Mouse (Mus musculus): Measurements from ENCODE around the gene Dnm2. TPM values are rescaled to one million over a fixed set of nuclear protein-coding genes. Genes with fewer than 3 reads are reported as not detected.

The Dnm2 gene
- total RNA-seq (2021) = 10 to 100 TPM; 58.0 to 69.6 TPM
- long read RNA-seq, experiment 1, transcript Dnm2-212 (20 exons, 2,715 nt) = major isoform, 5 of 64 reads
- long read RNA-seq, experiment 1, partial matches to known transcripts = 5 of 64 reads
- long read RNA-seq, experiment 1, other reads (novel, unspliced or antisense) = 46 of 64 reads
- long read RNA-seq, experiment 2, transcript Dnm2-211 (21 exons, 3,510 nt) = major isoform, 7 of 79 reads
- long read RNA-seq, experiment 2, partial matches to known transcripts = 5 of 79 reads
- long read RNA-seq, experiment 2, other reads (novel, unspliced or antisense) = 58 of 79 reads

DNA sequence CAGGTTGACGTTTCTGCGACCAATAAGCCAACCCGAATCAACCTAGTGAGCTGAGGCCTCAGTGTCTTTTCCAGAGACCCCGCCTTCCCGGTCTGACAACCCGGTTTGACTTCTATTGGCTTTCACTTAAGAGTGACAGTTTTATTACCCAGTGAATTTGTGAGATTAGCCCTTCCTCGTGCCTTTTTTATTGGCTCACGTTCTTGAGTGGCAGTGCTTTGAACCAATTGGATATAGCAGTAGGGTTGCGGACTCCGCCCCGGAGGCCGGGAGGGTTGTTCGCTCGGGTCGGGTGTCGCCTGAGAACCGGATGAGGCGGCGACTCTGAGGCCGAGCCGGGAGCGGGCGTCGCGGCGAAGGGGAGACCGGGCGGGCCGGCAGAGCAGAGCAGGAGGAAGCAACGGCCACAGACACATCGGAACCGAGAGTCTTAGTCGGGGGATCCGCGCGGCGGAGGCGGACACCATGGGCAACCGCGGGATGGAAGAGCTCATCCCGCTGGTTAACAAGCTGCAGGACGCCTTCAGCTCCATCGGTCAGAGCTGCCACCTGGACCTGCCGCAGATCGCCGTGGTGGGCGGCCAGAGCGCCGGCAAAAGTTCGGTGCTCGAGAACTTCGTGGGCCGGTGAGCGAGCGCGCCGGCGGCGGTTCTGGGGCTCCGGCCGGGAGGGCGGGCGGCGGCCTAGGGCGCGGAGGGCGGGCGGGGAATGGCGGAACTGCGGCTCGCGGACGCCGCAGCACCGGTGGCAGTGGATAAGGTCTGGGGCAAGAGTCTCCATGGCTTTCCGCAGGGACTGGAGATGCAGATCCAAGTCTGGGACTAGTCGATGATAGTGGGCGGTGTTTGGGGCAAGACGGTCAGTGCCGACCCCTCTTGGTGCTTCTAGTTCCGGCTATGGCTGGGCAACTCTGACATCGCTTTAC lies at the start of gene Dnm2:
Gene Dnm2, plus strand, starts transcription at position 278 of the 925 bp plus-strand sequence.
- peak within 1 kb of the TSS; percentile 100 for H3K4me3 ChIP-seq
- peak; percentile 100 for DNase-seq (ENCODE audit: low spot score in 2 of 2)
- H3K27ac ChIP-seq = peak within 1 kb of the TSS; percentile 95
- no peak; the same call in 1 of the 2 replicates for TF ChIP-seq CTCF (conservative IDR thresholded peaks at IDR 0.05)

DNA sequence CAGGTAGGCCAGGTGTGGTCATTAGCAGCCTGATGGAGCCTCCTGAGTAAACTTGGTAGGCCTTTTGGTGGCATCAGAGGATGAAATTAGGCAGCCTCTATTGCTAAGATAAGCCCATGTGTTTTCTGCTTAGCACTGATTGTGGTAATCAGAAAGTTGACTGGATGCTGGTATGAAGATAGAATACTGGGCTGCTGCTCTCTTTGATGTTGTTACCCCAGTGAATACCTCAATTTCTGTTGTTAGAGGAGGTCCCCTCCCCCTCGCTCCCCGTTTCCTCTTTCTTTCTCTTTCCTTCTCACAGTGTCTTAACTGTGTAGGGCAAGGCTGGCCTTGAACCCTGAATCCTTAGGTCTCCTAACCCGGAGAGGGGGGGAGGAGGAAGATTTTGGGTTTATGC lies 45.5 kb upstream of the Dnm2 start:
- H3K27ac ChIP-seq = peak overlapping the region; percentile 29; the same call in 1 of the 2 replicates
- TF ChIP-seq CTCF (conservative IDR thresholded peaks at IDR 0.05) = no peak
- no peak for DNase-seq (ENCODE audit: low spot score in 2 of 2)

GRCm38 (mm10) chr9:21380868-21381267 lies 43.8 kb upstream of the Dnm2 start:
- TF ChIP-seq CTCF (conservative IDR thresholded peaks at IDR 0.05) = peak; percentile 57
- peak in 1 of 2 experiments; percentile 36 for DNase-seq (ENCODE audit: low spot score in 2 of 2)
- Histone ChIP-seq H3K27ac (peak overlapping the region; percentile 30), H3K4me3 (no peak overlapping the region)

More for the DNA sequence above, 45.5 kb upstream of the Dnm2 start:
- H3K4me3 ChIP-seq = no peak overlapping the region

DNA sequence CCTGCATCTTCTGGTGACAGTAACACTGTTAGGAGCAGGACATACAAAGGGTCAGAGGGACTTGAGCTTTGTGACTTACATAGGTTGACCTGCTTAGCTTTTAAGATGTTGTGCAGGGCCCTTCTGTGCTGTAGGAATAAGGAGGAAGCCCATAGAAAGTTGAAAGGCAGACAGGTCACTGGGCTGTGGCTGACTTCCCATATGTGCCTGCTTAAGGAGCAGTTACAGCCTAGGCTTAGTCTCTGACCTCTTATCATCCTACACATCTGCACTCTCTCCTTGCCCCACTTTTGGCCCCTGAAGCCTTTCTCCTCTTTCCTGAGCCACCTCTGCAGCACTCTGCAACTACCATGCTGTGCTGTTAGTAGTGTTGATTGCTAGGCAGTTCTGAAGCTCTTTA lies 40.7 kb upstream of the Dnm2 start:
- no peak for TF ChIP-seq CTCF (conservative IDR thresholded peaks at IDR 0.05)
- no peak for DNase-seq (ENCODE audit: low spot score in 2 of 2)
- Histone ChIP-seq H3K27ac (no peak overlapping the region), H3K4me3 (no peak overlapping the region)

DNA sequence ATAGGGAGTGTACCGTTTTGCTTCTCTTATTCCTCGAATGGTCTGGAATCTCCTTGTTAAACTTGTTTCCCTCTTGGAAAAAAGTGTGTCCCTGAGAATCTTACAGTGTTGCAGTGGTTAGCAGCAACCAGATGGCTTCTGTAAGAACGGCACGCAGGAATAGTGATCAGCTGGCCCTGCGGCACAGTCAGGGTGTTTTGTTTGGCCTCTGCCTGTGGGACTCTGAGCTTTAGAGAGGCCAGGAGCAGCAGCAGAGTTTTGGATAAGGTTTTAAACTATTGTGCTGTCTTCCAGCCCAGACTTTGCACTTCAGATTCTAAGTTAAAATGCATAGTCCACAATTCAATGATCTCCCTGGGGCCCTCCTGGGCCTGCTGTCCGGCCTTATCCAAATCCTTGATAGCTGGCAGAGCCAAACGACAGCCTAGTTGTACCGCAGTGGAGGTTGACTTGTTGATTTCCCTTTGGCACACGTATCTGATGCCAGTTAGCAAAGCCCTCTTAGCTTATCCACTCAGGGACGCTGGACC lies 32.0 kb upstream of the Dnm2 start:
- no peak for DNase-seq (ENCODE audit: low spot score in 2 of 2)
- no peak for TF ChIP-seq CTCF (conservative IDR thresholded peaks at IDR 0.05)
- H3K27ac ChIP-seq = no peak overlapping the region
- H3K4me3 ChIP-seq = no peak overlapping the region

GRCm38 (mm10) chr9:21395692-21396091 lies 29.0 kb upstream of the Dnm2 start:
- TF ChIP-seq CTCF (conservative IDR thresholded peaks at IDR 0.05) = no peak
- H3K27ac ChIP-seq = no peak overlapping the region
- no peak overlapping the region for H3K4me3 ChIP-seq
- no peak for DNase-seq (ENCODE audit: low spot score in 2 of 2)

GRCm38 (mm10) chr9:21397170-21397569 lies 27.5 kb upstream of the Dnm2 start:
- H3K27ac ChIP-seq = no peak overlapping the region; the same call in 1 of the 2 replicates
- TF ChIP-seq CTCF (conservative IDR thresholded peaks at IDR 0.05) = no peak
- no peak overlapping the region for H3K4me3 ChIP-seq
- no peak for DNase-seq (ENCODE audit: low spot score in 2 of 2)

- no peak for TF ChIP-seq CTCF (conservative IDR thresholded peaks at IDR 0.05)
- no peak for DNase-seq (ENCODE audit: low spot score in 2 of 2)
- no peak overlapping the region for H3K4me3 ChIP-seq
- no peak overlapping the region for H3K27ac ChIP-seq
Measured at GRCm38 (mm10) chr9:21401042-21401441, 23.7 kb upstream of the Dnm2 start.

DNA sequence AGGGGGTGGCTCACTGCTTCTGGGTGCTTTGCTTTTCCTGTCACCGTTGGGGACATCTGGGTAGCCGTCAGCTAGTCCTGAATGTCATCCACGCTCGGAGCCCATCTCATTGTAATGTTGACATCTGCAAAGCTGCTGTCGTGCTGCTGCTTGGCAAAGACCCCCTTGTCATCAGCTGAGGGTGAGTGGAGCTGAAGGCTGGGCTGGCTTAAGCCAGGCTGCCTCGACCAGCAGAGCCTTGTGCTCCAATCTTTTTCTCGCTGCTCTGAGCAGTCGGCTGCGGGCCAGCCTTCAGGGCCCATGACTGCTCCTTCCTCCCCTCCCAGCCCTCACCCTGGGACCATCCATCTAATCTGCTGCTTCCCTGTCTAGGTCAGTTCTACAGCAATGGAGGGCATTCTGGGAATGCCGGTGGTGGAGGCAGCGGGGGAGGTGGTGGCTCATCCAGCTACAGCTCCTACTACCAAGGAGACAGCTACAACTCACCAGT lies 21.9 kb upstream of the Dnm2 start:
- peak overlapping the region; percentile 36; the same call in 1 of the 2 replicates for H3K27ac ChIP-seq
- no peak overlapping the region for H3K4me3 ChIP-seq
- no peak for DNase-seq (ENCODE audit: low spot score in 2 of 2)
- TF ChIP-seq CTCF (conservative IDR thresholded peaks at IDR 0.05) = no peak

GRCm38 (mm10) chr9:21403745-21404144 lies 21.0 kb upstream of the Dnm2 start:
- TF ChIP-seq CTCF (conservative IDR thresholded peaks at IDR 0.05) = no peak
- H3K4me3 ChIP-seq = no peak overlapping the region
- peak overlapping the region; percentile 79; the same call in 1 of the 2 replicates for H3K27ac ChIP-seq
- no peak for DNase-seq (ENCODE audit: low spot score in 2 of 2)

DNA sequence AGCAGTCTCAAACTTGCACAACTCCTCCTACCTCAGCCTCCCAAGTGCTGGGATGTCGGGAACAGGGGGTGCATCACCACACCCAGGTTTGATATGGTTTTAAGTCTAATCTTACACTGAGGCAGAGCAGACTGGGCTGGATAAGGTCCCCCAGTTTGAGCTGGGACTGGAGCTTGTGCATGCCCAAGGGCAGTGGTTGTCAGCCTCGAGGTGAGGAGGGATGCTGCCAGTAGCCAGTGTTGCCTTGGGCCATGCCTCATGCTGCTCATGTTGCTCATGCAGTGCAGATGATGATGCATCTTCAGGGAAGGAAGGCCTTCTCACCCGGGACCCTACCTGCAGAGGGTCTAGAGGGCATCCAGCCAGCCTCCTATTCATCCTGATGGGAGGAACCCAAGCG lies 19.2 kb upstream of the Dnm2 start:
- no peak for DNase-seq (ENCODE audit: low spot score in 2 of 2)
- no peak for TF ChIP-seq CTCF (conservative IDR thresholded peaks at IDR 0.05)
- Histone ChIP-seq H3K27ac (peak overlapping the region; percentile 79; the same call in 1 of the 2 replicates), H3K4me3 (no peak overlapping the region)

- Histone ChIP-seq H3K4me3 (no peak overlapping the region), H3K27ac (peak overlapping the region; percentile 33; the same call in 1 of the 2 replicates)
- TF ChIP-seq CTCF (conservative IDR thresholded peaks at IDR 0.05) = no peak
- DNase-seq (ENCODE audit: low spot score in 2 of 2) = no peak
Measured at GRCm38 (mm10) chr9:21407951-21408350, 16.8 kb upstream of the Dnm2 start.

- TF ChIP-seq CTCF (conservative IDR thresholded peaks at IDR 0.05) = no peak
- DNase-seq (ENCODE audit: low spot score in 2 of 2) = no peak
- Histone ChIP-seq H3K4me3 (no peak overlapping the region), H3K27ac (no peak overlapping the region)
Measured at GRCm38 (mm10) chr9:21408624-21409023, 16.1 kb upstream of the Dnm2 start.

All from layer of hippocampus, adult 2 months (tissue).